Mouse (Mus musculus) lung, embryonic 14.5 days (tissue): ENCODE data around the gene Krt13. TPM values are rescaled to one million over a fixed set of nuclear protein-coding genes. Genes with fewer than 3 reads are reported as not detected.

ENCODE experiments used
- ATAC-seq: fragments of 200-750 bp; cut with Nextera tagmentation; 2 replicates; pipeline ENCODE4 v1.8.0; 2017; ENCODE audit warnings: mild to moderate bottlenecking, moderate TSS enrichment, moderate library complexity; ENCODE audit not compliant: insufficient read depth
- DNase-seq: peaks from one replicate; pipeline ENCODE4 v3.0.0-alpha.2; 2015
- H3K27ac ChIP-seq: fragments of 300-500 bp; sonication (generic); 2 replicates; pipeline ENCODE4 v1.5.1; 2014; ENCODE audit warnings: low read depth, mild to moderate bottlenecking, moderate library complexity
- H3K27me3 ChIP-seq: fragments of 300-500 bp; sonication (generic); 2 replicates; pipeline ENCODE4 v1.6.1; 2014; ENCODE audit warnings: low read length, control low read depth; ENCODE audit not compliant: insufficient read depth
- H3K36me3 ChIP-seq: fragments of 300-500 bp; sonication (generic); 2 replicates; pipeline ENCODE4 v1.6.1; 2014; ENCODE audit warnings: control low read depth; ENCODE audit not compliant: insufficient read depth
- H3K4me1 ChIP-seq: fragments of 300-500 bp; sonication (generic); 2 replicates; pipeline ENCODE4 v1.6.1; 2014; ENCODE audit warnings: antibody characterized with exemption, control low read depth; ENCODE audit not compliant: insufficient read depth
- H3K4me2 ChIP-seq: fragments of 300-500 bp; sonication (generic); 2 replicates; pipeline ENCODE4 v1.6.1; 2014; ENCODE audit warnings: mild to moderate bottlenecking
- H3K4me3 ChIP-seq: fragments of 300-500 bp; sonication (generic); 2 replicates; pipeline ENCODE4 v1.5.1; 2014; ENCODE audit warnings: low read depth, low read length
- H3K9ac ChIP-seq: fragments of 300-500 bp; sonication (generic); 2 replicates; pipeline ENCODE4 v1.6.1; 2014
- H3K9me3 ChIP-seq: fragments of 300-500 bp; sonication (generic); 2 replicates; pipeline ENCODE4 v1.6.1; 2016; ENCODE audit warnings: low read depth, low read length, control low read depth
- CTCF ChIP-seq: IDR thresholded peaks from 2 replicates; pipeline ENCODE4 v1.5.1; 2016; ENCODE audit warnings: antibody characterized with exemption, low read depth
- WGBS: fragments of 180-500 bp; shearing (Covaris S2); extraction: QIAGEN DNeasy Blood & Tissue Kit; methylation state at CpG from one replicate; pipeline ENCODE4 v1.1.7; 2014; 5-methylcytosine and 5-hydroxymethylcytosine counted together
- polyA plus RNA-seq: library from polyadenylated mRNA; unstranded; fragments of >200 nt; fragmentation: Nextera tagmentation; extraction: Ambion mirVana; gene quantifications from 2 replicates; pipeline ENCODE4 v1.2.1, GENCODE M21; 2014

Gene Krt13
- polyA plus RNA-seq, 1 experiment from 2014 or later = not detected

GRCm38 (mm10) chr11:100113742-100114029, 7.7 kb downstream of the Krt13 start:
- Histone ChIP-seq H3K4me1 (no peaks in the 10 kb centered on the region), H3K9me3 (no peaks in the 10 kb centered on the region), H3K27me3 (no peaks in the 10 kb centered on the region), H3K4me3 (no peak overlapping the region), H3K36me3 (no peaks in the 10 kb centered on the region), H3K9ac (no peak overlapping the region), H3K27ac (no peak overlapping the region), H3K4me2 (no peak overlapping the region)
- no peak for TF ChIP-seq CTCF
- no peak for DNase-seq
- no peak for ATAC-seq
- WGBS = 35% methylated on average over 2 of the region's 2 CpGs

DNA sequence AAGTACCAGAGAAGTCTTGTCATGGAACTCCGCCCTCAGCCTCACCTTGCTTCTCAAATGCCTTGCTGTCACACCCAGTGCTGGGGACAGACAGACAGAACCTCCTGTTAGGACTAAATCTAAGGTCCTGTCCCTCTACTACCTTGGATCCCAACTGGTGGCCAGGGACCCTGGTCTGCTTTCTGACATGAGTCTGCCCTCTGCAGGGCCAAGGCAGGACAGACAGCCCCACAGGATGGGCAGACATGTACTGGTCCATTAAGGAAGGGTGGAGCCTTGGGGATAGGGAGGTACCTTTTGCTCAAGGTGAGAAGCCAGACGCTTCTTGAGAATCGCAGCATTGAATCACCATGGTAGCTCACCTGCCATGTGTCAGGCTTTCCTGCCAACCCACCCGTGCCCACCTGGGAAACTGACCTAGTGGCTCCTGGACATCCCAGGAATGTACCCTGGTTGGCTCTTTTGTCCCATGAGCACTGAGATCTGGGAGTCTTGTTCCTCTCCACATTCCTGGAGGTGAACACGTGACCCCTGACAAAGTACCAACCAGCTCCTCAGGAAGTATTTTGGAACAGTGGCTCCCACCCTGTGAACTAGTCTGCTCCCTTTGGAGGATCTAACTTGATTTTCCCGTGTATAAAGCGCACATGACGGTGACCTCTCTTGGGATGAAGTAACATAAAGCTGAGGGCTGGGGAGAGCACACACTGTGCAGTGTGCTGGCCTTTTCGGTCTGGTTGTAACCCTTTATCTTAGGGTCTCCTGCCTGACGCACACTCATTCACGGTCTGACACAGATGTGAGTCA, 8.2 kb downstream of the Krt13 start:
- Histone ChIP-seq H3K9ac (no peak overlapping the region), H3K27me3 (no peaks in the 10 kb centered on the region), H3K27ac (no peak overlapping the region), H3K4me3 (no peak overlapping the region), H3K36me3 (no peaks in the 10 kb centered on the region), H3K4me1 (no peaks in the 10 kb centered on the region), H3K4me2 (no peak overlapping the region), H3K9me3 (no peaks in the 10 kb centered on the region)
- TF ChIP-seq CTCF = no peak
- no peak for DNase-seq
- ATAC-seq = no peak
- 58% methylated on average over 11 of the region's 11 CpGs for WGBS

DNA sequence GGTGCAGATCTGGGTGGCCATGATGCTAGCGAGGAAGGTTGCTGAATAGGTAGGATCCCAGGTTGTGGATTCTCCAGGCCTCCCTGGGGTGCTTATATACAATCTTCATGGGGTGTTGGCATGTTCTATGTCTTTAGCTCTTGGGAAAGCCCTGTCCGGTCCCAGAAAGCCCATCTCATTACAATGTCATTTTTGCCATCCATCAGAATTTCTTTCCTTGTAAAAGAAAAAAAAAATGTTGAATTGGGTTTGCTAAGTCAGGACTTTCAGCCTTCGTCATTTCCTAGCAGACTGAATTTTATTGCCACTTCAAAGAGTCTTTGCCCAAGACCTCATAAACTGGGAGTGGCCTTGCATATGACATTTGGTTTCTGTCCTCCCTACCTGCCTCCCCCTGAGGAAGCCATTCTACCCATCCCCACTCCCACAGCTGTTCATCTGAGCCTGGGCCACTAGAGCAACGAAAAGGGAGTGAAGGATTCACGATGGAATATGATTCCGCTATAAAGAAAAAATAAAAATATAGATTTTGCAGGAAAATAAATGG, 15.7 kb downstream of the Krt13 start, which contains the start of gene Krt36:
Gene Krt36, minus strand, starts transcription at position 51 of the 547 bp plus-strand sequence.
- no peak for DNase-seq
- Histone ChIP-seq H3K4me3 (no peak within 1 kb of the TSS), H3K4me2 (no peak within 1 kb of the TSS), H3K27me3 (no peaks in the 10 kb centered on the region), H3K9ac (no peak within 1 kb of the TSS), H3K36me3 (no peaks in the 10 kb centered on the region), H3K27ac (no peak within 1 kb of the TSS), H3K9me3 (no peaks in the 10 kb centered on the region), H3K4me1 (no peaks in the 10 kb centered on the region)
- 84% methylated on average over 6 of the region's 6 CpGs for WGBS
- no peak for ATAC-seq
- no peak for TF ChIP-seq CTCF

GRCm38 (mm10) chr11:100102693-100103429, 18.5 kb downstream of the Krt13 start:
- Histone ChIP-seq H3K4me1 (no peaks in the 10 kb centered on the region), H3K9me3 (no peaks in the 10 kb centered on the region), H3K27me3 (no peaks in the 10 kb centered on the region), H3K27ac (no peak overlapping the region), H3K9ac (no peak overlapping the region), H3K4me3 (no peak overlapping the region), H3K36me3 (no peaks in the 10 kb centered on the region), H3K4me2 (no peak overlapping the region)
- DNase-seq (no peak), ATAC-seq (no peak)
- 45% methylated on average over 15 of the region's 15 CpGs for WGBS
- no peak for TF ChIP-seq CTCF

DNA sequence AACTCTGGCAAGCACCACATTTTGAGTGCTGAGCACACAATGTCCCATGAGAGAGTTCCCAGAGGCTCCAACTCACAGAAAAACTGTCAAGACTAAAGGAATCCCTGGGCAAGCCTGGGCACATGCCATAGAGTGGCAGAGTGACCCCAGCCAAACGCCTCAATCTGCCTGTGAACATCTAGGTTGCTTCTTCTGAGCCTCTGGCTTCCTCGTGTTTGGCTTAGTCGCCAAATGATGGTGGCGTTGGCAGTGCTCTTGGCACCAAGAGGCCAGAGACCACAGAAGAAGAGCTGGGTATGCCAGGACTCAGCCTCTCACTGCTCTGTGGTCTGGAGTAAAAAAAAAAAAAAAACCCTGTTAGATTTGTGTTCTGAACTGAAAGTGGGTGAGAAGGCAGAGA, 21.0 kb downstream of the Krt13 start:
- DNase-seq (no peak), ATAC-seq (no peak)
- H3K4me1 ChIP-seq = no peaks in the 10 kb centered on the region
- H3K27ac ChIP-seq = no peak overlapping the region
- no peaks in the 10 kb centered on the region for H3K9me3 ChIP-seq
- H3K27me3 ChIP-seq = no peaks in the 10 kb centered on the region
- 72% methylated on average over 4 of the region's 4 CpGs for WGBS
- no peak overlapping the region for H3K9ac ChIP-seq
- H3K4me3 ChIP-seq = no peak overlapping the region
- TF ChIP-seq CTCF = no peak
- no peaks in the 10 kb centered on the region for H3K36me3 ChIP-seq
- no peak overlapping the region for H3K4me2 ChIP-seq

- DNase-seq (no peak), ATAC-seq (no peak)
- Histone ChIP-seq H3K9me3 (no peaks in the 10 kb centered on the region), H3K4me2 (no peak overlapping the region), H3K4me1 (no peaks in the 10 kb centered on the region), H3K27me3 (no peaks in the 10 kb centered on the region), H3K27ac (no peak overlapping the region), H3K9ac (no peak overlapping the region), H3K4me3 (no peak overlapping the region), H3K36me3 (no peaks in the 10 kb centered on the region)
- TF ChIP-seq CTCF = no peak
- WGBS = 57% methylated on average over 9 of the region's 9 CpGs
Measured at GRCm38 (mm10) chr11:100097819-100098218, 23.5 kb downstream of the Krt13 start.

- DNase-seq (no peak), ATAC-seq (no peak)
- no peak within 1 kb of the TSS for H3K4me3 ChIP-seq
- H3K9me3 ChIP-seq = no peaks in the 10 kb centered on the region
- no peaks in the 10 kb centered on the region for H3K36me3 ChIP-seq
- H3K27ac ChIP-seq = no peak within 1 kb of the TSS
- no peak for TF ChIP-seq CTCF
- H3K27me3 ChIP-seq = no peaks in the 10 kb centered on the region
- H3K4me1 ChIP-seq = no peaks in the 10 kb centered on the region
- no peak within 1 kb of the TSS for H3K4me2 ChIP-seq
- WGBS = 83% methylated on average over 9 of the region's 9 CpGs
- H3K9ac ChIP-seq = no peak within 1 kb of the TSS
Measured at GRCm38 (mm10) chr11:100096141-100096540, 25.2 kb downstream of the Krt13 start, which contains the start of gene Krt35. Gene Krt35 (minus strand): TSS chr11:100096241.
